Mouse (Mus musculus) retina, postnatal 7 days (tissue): ENCODE data around the gene Trmt112.
"Not testable (repeated sequence)": the region's sequence is repeated elsewhere in the genome, so short reads cannot be mapped to it uniquely, and the experiment has no call there.

Experiments used
- DNase-seq: peaks from one replicate; pipeline ENCODE4 v3.0.0-alpha.2; 2012; ENCODE audit warnings: low read depth, low spot score

The Trmt112 gene

GRCm38 (mm10) chr19:6909021-6909420 is 477 bp upstream of the Trmt112 start:
- DNase-seq = no peak

- not testable (repeated sequence) for DNase-seq
Measured at GRCm38 (mm10) chr19:6910306-6910705, 808 bp downstream of the Trmt112 start.

GRCm38 (mm10) chr19:6911101-6912074 is 1.9 kb downstream of the Trmt112 start:
- no peak for DNase-seq

GRCm38 (mm10) chr19:6912205-6912970 is 2.9 kb downstream of the Trmt112 start:
- no peak for DNase-seq

GRCm38 (mm10) chr19:6913036-6913435 is 3.5 kb downstream of the Trmt112 start:
- DNase-seq = no peak

- DNase-seq = no peak
Measured at GRCm38 (mm10) chr19:6913991-6914390, 4.5 kb downstream of the Trmt112 start.

- no peak for DNase-seq
Measured at GRCm38 (mm10) chr19:6914540-6914939, 5.0 kb downstream of the Trmt112 start.

GRCm38 (mm10) chr19:6915276-6915675 is 5.8 kb downstream of the Trmt112 start:
- no peak for DNase-seq

- no peak for DNase-seq
Measured at GRCm38 (mm10) chr19:6916496-6916895, 7.0 kb downstream of the Trmt112 start.

GRCm38 (mm10) chr19:6918321-6918720 is 8.8 kb downstream of the Trmt112 start:
- DNase-seq = no peak

GRCm38 (mm10) chr19:6919431-6919830 is 9.9 kb downstream of the Trmt112 start:
- no peak for DNase-seq

GRCm38 (mm10) chr19:6919876-6920740 is 10.6 kb downstream of the Trmt112 start:
- no peak for DNase-seq

- DNase-seq = no peak
Measured at GRCm38 (mm10) chr19:6920741-6921636, 11.5 kb downstream of the Trmt112 start.

- peak; percentile 99 for DNase-seq
Measured at GRCm38 (mm10) chr19:6921647-6922567, 12.4 kb downstream of the Trmt112 start, which contains the start of gene Esrra. Gene Esrra (minus strand): TSS chr19:6921813.

- DNase-seq = no peak
Measured at GRCm38 (mm10) chr19:6922901-6923735, 13.6 kb downstream of the Trmt112 start.

- no peak for DNase-seq
Measured at GRCm38 (mm10) chr19:6924461-6925306, 15.2 kb downstream of the Trmt112 start.

- DNase-seq = no peak
Measured at GRCm38 (mm10) chr19:6925307-6925573, 15.7 kb downstream of the Trmt112 start, which contains the start of gene Catsperz. Gene Catsperz (minus strand): TSS chr19:6925380.
